In genomic region chr14:55629312-55629711, GRCm38 (mm10) we compare ENCODE assay signal across 10 mouse cellular contexts. TPM values are rescaled to one million over a fixed set of nuclear protein-coding genes. Genes with fewer than 3 reads are reported as not detected.
DNase-seq lines count a peak whose midpoint lies in the region; ATAC-seq and TF ChIP-seq lines count a peak whose summit lies in the region.
"Had no signal": no experiment of that assay in that cellular context is flagged by ENCODE, and none has a peak within 500 bp of the region (broad histone marks: within the 10 kb centered on the region; RNA-seq: fewer than 3 reads in every experiment).

No protein-coding gene starts in this region.

- no peak for TF ChIP-seq EP300 in ES-Bruce4 (IDR thresholded peaks at IDR 0.05; ENCODE audit: insufficient read depth, low read depth, low read length)

- H3K27me3 ChIP-seq in heart, embryonic 12.5 days (replicated peaks) = no peaks in the 10 kb centered on the region
- no peaks in the 10 kb centered on the region for H3K27me3 ChIP-seq in ES-Bruce4 (ENCODE audit: control insufficient read depth, insufficient read depth, low read length, poor library complexity, severe bottlenecking)
- H3K27me3 ChIP-seq in embryonic facial prominence, embryonic 11.5 days (ENCODE audit: control insufficient read depth, insufficient read depth, low read length) = no peaks in the 10 kb centered on the region
- H3K27me3 ChIP-seq in limb, embryonic 11.5 days (ENCODE audit: control insufficient read depth, insufficient read depth, low read length) = no peaks in the 10 kb centered on the region
- H3K27me3 ChIP-seq in forebrain, embryonic 13.5 days = no peaks in the 10 kb centered on the region
- H3K27me3 ChIP-seq: embryonic facial prominence, embryonic 13.5 days; limb, embryonic 13.5 days had no signal

- no peak for ATAC-seq in heart, embryonic 12.5 days (ENCODE audit: insufficient number of reproducible peaks, low FRiP score)
- ATAC-seq in embryonic facial prominence, embryonic 11.5 days (replicated peaks; ENCODE audit: insufficient number of reproducible peaks, low FRiP score, low TSS enrichment, low read depth) = no peak
- ATAC-seq in limb, embryonic 11.5 days (ENCODE audit: insufficient number of reproducible peaks, low FRiP score, low TSS enrichment, low read depth) = no peak
- ATAC-seq in forebrain, embryonic 13.5 days = no peak

- H3K4me3 ChIP-seq in heart, embryonic 12.5 days = no peak overlapping the region
- no peak overlapping the region for H3K4me3 ChIP-seq in ES-Bruce4 (ENCODE audit: low read depth, low read length)
- H3K4me3 ChIP-seq in embryonic facial prominence, embryonic 11.5 days (ENCODE audit: low read depth, low read length) = no peak overlapping the region
- H3K4me3 ChIP-seq in limb, embryonic 11.5 days (ENCODE audit: low read depth, low read length) = no peak overlapping the region
- H3K4me3 ChIP-seq in forebrain, embryonic 13.5 days = no peak overlapping the region
- H3K4me3 ChIP-seq: embryonic facial prominence, embryonic 13.5 days; limb, embryonic 13.5 days had no signal

- H3K4me2 ChIP-seq in heart, embryonic 12.5 days = no peak overlapping the region
- H3K4me2 ChIP-seq in embryonic facial prominence, embryonic 11.5 days (ENCODE audit: low read depth, low read length) = no peak overlapping the region
- no peak overlapping the region for H3K4me2 ChIP-seq in limb, embryonic 11.5 days (ENCODE audit: low read depth, severe bottlenecking)
- no peak overlapping the region for H3K4me2 ChIP-seq in forebrain, embryonic 13.5 days
- H3K4me2 ChIP-seq: embryonic facial prominence, embryonic 13.5 days; limb, embryonic 13.5 days had no signal

- no peak for TF ChIP-seq POLR2A in ES-Bruce4 (IDR thresholded peaks at IDR 0.05; ENCODE audit: insufficient read depth, low read length)

- peaks cover 9% of the 10 kb centered on the region for H3K4me1 ChIP-seq in heart, embryonic 12.5 days (replicated peaks)
- peaks cover 4% of the 10 kb centered on the region for H3K4me1 ChIP-seq in ES-Bruce4 (ENCODE audit: control insufficient read depth, insufficient read depth, low read length)
- H3K4me1 ChIP-seq in embryonic facial prominence, embryonic 11.5 days (ENCODE audit: control insufficient read depth, insufficient read depth, low read length) = no peaks in the 10 kb centered on the region
- no peaks in the 10 kb centered on the region for H3K4me1 ChIP-seq in limb, embryonic 11.5 days (ENCODE audit: control insufficient read depth, insufficient read depth, low read length)
- H3K4me1 ChIP-seq in forebrain, embryonic 13.5 days = no peaks in the 10 kb centered on the region

- H3K27ac ChIP-seq in heart, embryonic 12.5 days (ENCODE audit: poor library complexity, severe bottlenecking) = no peak overlapping the region
- H3K27ac ChIP-seq in ES-Bruce4 (ENCODE audit: insufficient read depth, low read length) = no peak overlapping the region
- H3K27ac ChIP-seq in embryonic facial prominence, embryonic 11.5 days (replicated peaks; ENCODE audit: low read depth, low read length) = no peak overlapping the region
- no peak overlapping the region for H3K27ac ChIP-seq in limb, embryonic 11.5 days (replicated peaks; ENCODE audit: low read depth, low read length)
- no peak overlapping the region for H3K27ac ChIP-seq in forebrain, embryonic 13.5 days
- H3K27ac ChIP-seq: embryonic facial prominence, embryonic 13.5 days; limb, embryonic 13.5 days had no signal

- peaks cover 98% of the 10 kb centered on the region for H3K36me3 ChIP-seq in heart, embryonic 12.5 days
- peaks cover 39% of the 10 kb centered on the region for H3K36me3 ChIP-seq in ES-Bruce4 (ENCODE audit: control insufficient read depth, insufficient read depth, low read length, poor library complexity, severe bottlenecking)
- peaks cover 14% of the 10 kb centered on the region for H3K36me3 ChIP-seq in embryonic facial prominence, embryonic 11.5 days (replicated peaks; ENCODE audit: control insufficient read depth, insufficient read depth, low read depth, low read length)
- H3K36me3 ChIP-seq in limb, embryonic 11.5 days (ENCODE audit: control insufficient read depth, insufficient read depth, low read length) = peaks cover 42% of the 10 kb centered on the region
- H3K36me3 ChIP-seq in forebrain, embryonic 13.5 days (ENCODE audit: poor library complexity, severe bottlenecking) = peaks cover 99% of the 10 kb centered on the region

- peak; percentile 88 for TF ChIP-seq CTCF in ES-Bruce4 (IDR thresholded peaks at IDR 0.05; ENCODE audit: low read depth, low read length)

- peak; percentile 45 for DNase-seq in heart, adult 8-10 months (ENCODE audit: low spot score)
- DNase-seq in 3T3-L1 (ENCODE audit: low read depth, low spot score) = peak; percentile 39
- peak; percentile 40 for DNase-seq in embryonic facial prominence, embryonic 11.5 days (ENCODE audit: low spot score)
- peak; percentile 42 for DNase-seq in limb, embryonic 11.5 days (ENCODE audit: low spot score)
- peak; percentile 56 for DNase-seq in spleen, adult 12 weeks (ENCODE audit: low spot score)

- no peak overlapping the region for H3K9ac ChIP-seq in heart, embryonic 12.5 days
- H3K9ac ChIP-seq in ES-Bruce4 (ENCODE audit: low read depth, poor library complexity, severe bottlenecking) = no peak overlapping the region
- H3K9ac ChIP-seq in embryonic facial prominence, embryonic 11.5 days (replicated peaks; ENCODE audit: low read length) = no peak overlapping the region
- no peak overlapping the region for H3K9ac ChIP-seq in limb, embryonic 11.5 days (ENCODE audit: low read length)
- H3K9ac ChIP-seq in forebrain, embryonic 13.5 days = no peak overlapping the region
- H3K9ac ChIP-seq: embryonic facial prominence, embryonic 13.5 days; limb, embryonic 13.5 days had no signal

- no peaks in the 10 kb centered on the region for H3K9me3 ChIP-seq in heart, embryonic 12.5 days (replicated peaks)
- no peaks in the 10 kb centered on the region for H3K9me3 ChIP-seq in ES-Bruce4 (replicated peaks; ENCODE audit: control insufficient read depth, insufficient read depth, low read length, poor library complexity, severe bottlenecking)
- no peaks in the 10 kb centered on the region for H3K9me3 ChIP-seq in embryonic facial prominence, embryonic 11.5 days (replicated peaks; ENCODE audit: control insufficient read depth, low read length)
- H3K9me3 ChIP-seq in limb, embryonic 11.5 days (ENCODE audit: control insufficient read depth, low read length) = no peaks in the 10 kb centered on the region
- H3K9me3 ChIP-seq in forebrain, embryonic 13.5 days (replicated peaks) = no peaks in the 10 kb centered on the region
- H3K9me3 ChIP-seq: embryonic facial prominence, embryonic 13.5 days; limb, embryonic 13.5 days had no signal

- WGBS in heart, embryonic 12.5 days = 50% methylated on average over 5 of the region's 5 CpGs
- whole genome bisulfite sequencing in embryonic facial prominence, embryonic 11.5 days = 57% methylated on average over 5 of the region's 5 CpGs
- 57% methylated on average over 5 of the region's 5 CpGs for WGBS in limb, embryonic 11.5 days
- 51% methylated on average over 5 of the region's 5 CpGs for WGBS in forebrain, embryonic 13.5 days

RNA-seq across cellular contexts. Expression of gene Ipo4, which starts 6.4 kb away (rescaled TPM):
- 10 to 100 TPM; 58.2 to 75.2 (median 71.6) TPM for total RNA-seq in heart, adult 8-10 months (2022)
- polyA plus RNA-seq in heart, embryonic 12.5 days (2016; fragmentation: Nextera tagmentation; extraction: Ambion mirVana) = 66.1 and 68.4 TPM in 2 replicates
- polyA plus RNA-seq in ES-Bruce4 (2011; ENCODE audit: insufficient read depth, insufficient read length, low read depth, missing spikeins) = 69.4 and 88.5 TPM in 2 replicates
- 85.0 and 86.9 TPM in 2 replicates for polyA plus RNA-seq in embryonic facial prominence, embryonic 11.5 days (2014; fragmentation: Nextera tagmentation; extraction: Ambion mirVana)
- polyA plus RNA-seq in limb, embryonic 11.5 days (2014; fragmentation: Nextera tagmentation; extraction: Ambion mirVana) = 91.5 and 100 TPM in 2 replicates
- 65.5 and 76.0 TPM in 2 replicates for polyA plus RNA-seq in forebrain, embryonic 13.5 days (2015; fragmentation: Nextera tagmentation; extraction: Ambion mirVana)

RNA-seq across cellular contexts. Expression of gene Gm49378, which starts 8.4 kb away (rescaled TPM):
- total RNA-seq in heart, adult 8-10 months (2022) = 1 to 10 TPM; 1.6 to 3.3 (median 2.6) TPM
- polyA plus RNA-seq in heart, embryonic 12.5 days (2016; fragmentation: Nextera tagmentation; extraction: Ambion mirVana) = 3.4 and 5.2 TPM in 2 replicates
- 9.8 and 14.1 TPM in 2 replicates for polyA plus RNA-seq in ES-Bruce4 (2011; ENCODE audit: insufficient read depth, insufficient read length, low read depth, missing spikeins)
- 2.6 and 3.5 TPM in 2 replicates for polyA plus RNA-seq in embryonic facial prominence, embryonic 11.5 days (2014; fragmentation: Nextera tagmentation; extraction: Ambion mirVana)
- 2.2 and 2.9 TPM in 2 replicates for polyA plus RNA-seq in limb, embryonic 11.5 days (2014; fragmentation: Nextera tagmentation; extraction: Ambion mirVana)
- polyA plus RNA-seq in forebrain, embryonic 13.5 days (2015; fragmentation: Nextera tagmentation; extraction: Ambion mirVana) = 1.1 and 1.5 TPM in 2 replicates

RNA-seq across cellular contexts. Expression of gene Rec8, which starts 11.5 kb away (rescaled TPM):
- 1 to 10 TPM in 1 of 4 experiments, under 1 TPM in 3; 0.53 to 1.4 (median 0.67) TPM for total RNA-seq in heart, adult 8-10 months (2022)
- polyA plus RNA-seq in heart, embryonic 12.5 days (2016; fragmentation: Nextera tagmentation; extraction: Ambion mirVana) = 16.5 and 17.5 TPM in 2 replicates
- polyA plus RNA-seq in ES-Bruce4 (2011; ENCODE audit: insufficient read depth, insufficient read length, low read depth, missing spikeins) = 16.4 and 20.6 TPM in 2 replicates
- 3.8 and 4.2 TPM in 2 replicates for polyA plus RNA-seq in embryonic facial prominence, embryonic 11.5 days (2014; fragmentation: Nextera tagmentation; extraction: Ambion mirVana)
- polyA plus RNA-seq in limb, embryonic 11.5 days (2014; fragmentation: Nextera tagmentation; extraction: Ambion mirVana) = 7.7 TPM in 2 replicates
- 7.9 and 9.3 TPM in 2 replicates for polyA plus RNA-seq in forebrain, embryonic 13.5 days (2015; fragmentation: Nextera tagmentation; extraction: Ambion mirVana)

RNA-seq across cellular contexts. Expression of gene Tm9sf1, which starts 14.3 kb away (rescaled TPM):
- total RNA-seq in heart, adult 8-10 months (2022) = 10 to 100 TPM; 38.9 to 44.2 (median 40.8) TPM
- polyA plus RNA-seq in heart, embryonic 12.5 days (2016; fragmentation: Nextera tagmentation; extraction: Ambion mirVana) = 86.2 and 92.6 TPM in 2 replicates
- 22.7 and 25.1 TPM in 2 replicates for polyA plus RNA-seq in ES-Bruce4 (2011; ENCODE audit: insufficient read depth, insufficient read length, low read depth, missing spikeins)
- 68.4 and 70.2 TPM in 2 replicates for polyA plus RNA-seq in embryonic facial prominence, embryonic 11.5 days (2014; fragmentation: Nextera tagmentation; extraction: Ambion mirVana)
- 83.2 and 83.3 TPM in 2 replicates for polyA plus RNA-seq in limb, embryonic 11.5 days (2014; fragmentation: Nextera tagmentation; extraction: Ambion mirVana)
- polyA plus RNA-seq in forebrain, embryonic 13.5 days (2015; fragmentation: Nextera tagmentation; extraction: Ambion mirVana) = 64.3 and 71.3 TPM in 2 replicates

RNA-seq across cellular contexts. Expression of gene Tssk4, which starts 20.7 kb away (rescaled TPM):
- total RNA-seq in heart, adult 8-10 months (2022) = under 1 TPM; 0.44 to 0.88 (median 0.52) TPM
- 0.45 and 0.60 TPM in 2 replicates for polyA plus RNA-seq in heart, embryonic 12.5 days (2016; fragmentation: Nextera tagmentation; extraction: Ambion mirVana)
- polyA plus RNA-seq in ES-Bruce4 (2011; ENCODE audit: insufficient read depth, insufficient read length, low read depth, missing spikeins) = not detected in 2 replicates
- polyA plus RNA-seq in embryonic facial prominence, embryonic 11.5 days (2014; fragmentation: Nextera tagmentation; extraction: Ambion mirVana) = 0.38 and 0.84 TPM in 2 replicates
- 0.77 and 0.91 TPM in 2 replicates for polyA plus RNA-seq in limb, embryonic 11.5 days (2014; fragmentation: Nextera tagmentation; extraction: Ambion mirVana)
- polyA plus RNA-seq in forebrain, embryonic 13.5 days (2015; fragmentation: Nextera tagmentation; extraction: Ambion mirVana) = 0.57 and 0.67 TPM in 2 replicates
